Mouse (Mus musculus): ENCODE results near the gene Actl10. TPM values are rescaled to one million over a fixed set of nuclear protein-coding genes. Genes with fewer than 3 reads are reported as not detected.
A peak's percentile ranks its signal among the peaks of the same experiment; 100 is the strongest.

Actl10 gene
- polyA plus RNA-seq, 1 experiment, result 0.11 TPM

DNA sequence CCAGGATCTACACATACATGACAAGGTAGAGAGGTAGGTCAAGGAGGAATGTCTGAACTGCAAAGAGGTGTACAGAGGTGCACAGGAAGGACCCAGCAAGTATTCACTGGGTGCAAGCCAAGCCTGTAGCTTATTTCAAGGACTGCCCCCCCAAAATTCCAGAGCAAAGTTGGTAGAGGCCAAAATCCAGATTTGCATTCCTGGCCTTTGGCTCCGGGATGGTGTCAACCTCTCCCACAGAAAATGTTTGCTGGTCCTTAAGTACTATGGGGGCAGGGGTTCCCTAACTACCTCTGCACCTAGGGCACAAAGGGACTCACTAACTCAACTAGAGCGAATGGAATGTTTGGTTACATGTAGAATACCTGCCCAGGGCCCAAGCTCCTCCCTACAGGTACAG, 16.2 kb downstream of the Actl10 start:
- Histone ChIP-seq H3K27me3 (ENCODE audit: control insufficient read depth, insufficient read depth, low read length) (no peaks in the 10 kb centered on the region), H3K4me3 (ENCODE audit: control insufficient read depth, insufficient read depth, low read length) (no peak overlapping the region)

DNA sequence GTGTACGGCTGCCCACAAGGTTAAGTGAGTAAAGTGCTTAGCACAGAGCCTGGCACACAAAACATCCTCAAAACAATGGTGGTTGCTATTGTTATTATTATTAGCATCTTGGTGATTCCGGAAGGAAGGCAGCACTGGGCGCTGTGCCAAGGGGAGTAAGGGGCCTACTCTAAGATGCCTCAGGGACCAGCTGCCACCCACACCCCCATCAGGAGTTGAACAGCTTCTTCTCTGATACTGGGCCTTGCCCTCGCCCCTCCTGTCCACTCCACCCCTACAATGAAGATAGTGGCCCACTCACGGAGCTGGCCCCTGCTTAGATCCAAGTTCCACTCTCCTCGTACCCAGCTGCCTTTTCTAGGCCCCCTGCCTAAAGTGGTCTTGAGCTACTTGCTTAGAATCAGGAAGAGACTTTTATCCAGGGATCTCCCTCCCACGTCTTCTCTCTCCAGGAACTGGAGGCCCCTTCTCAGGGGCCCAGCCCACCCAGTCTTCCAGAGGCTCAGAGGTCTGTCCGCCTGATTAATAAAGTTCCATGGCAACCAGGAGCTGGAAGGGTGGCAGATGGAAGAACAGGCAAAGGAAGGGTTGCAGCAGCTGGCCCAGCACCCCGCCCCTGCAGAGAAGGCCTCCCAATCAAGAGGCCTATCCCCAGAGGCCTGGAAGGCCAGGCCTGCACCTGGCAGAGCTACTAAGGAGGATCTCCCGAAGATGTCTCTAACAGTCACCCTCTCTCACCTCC, 16.9 kb downstream of the Actl10 start:
- WGBS, result 49% methylated on average over 10 of the region's 10 CpGs
- Histone ChIP-seq H3K4me1 (replicated peaks; ENCODE audit: control insufficient read depth, insufficient read depth, low read length) (peaks cover 24% of the 10 kb centered on the region), H3K36me3 (ENCODE audit: control insufficient read depth, insufficient read depth, low read length) (no peaks in the 10 kb centered on the region), H3K27ac (ENCODE audit: control insufficient read depth, insufficient read depth, low read length) (no peak overlapping the region), H3K4me3 (ENCODE audit: control insufficient read depth, insufficient read depth, low read length) (peak overlapping the region; percentile 52), H3K27me3 (ENCODE audit: control insufficient read depth, insufficient read depth, low read length) (no peaks in the 10 kb centered on the region)
- no peak for DNase-seq
- TF ChIP-seq POLR2A (IDR thresholded peaks at IDR 0.05; ENCODE audit: control insufficient read depth, extremely low read depth, insufficient read depth, low read length, poor library complexity), result no peak
- no peak for TF ChIP-seq CTCF (IDR thresholded peaks at IDR 0.05; ENCODE audit: borderline replicate concordance, control insufficient read depth, extremely low read depth, insufficient read depth, low read length, poor library complexity)

More for the DNA sequence above, 16.2 kb downstream of the Actl10 start:
- H3K4me1 ChIP-seq (replicated peaks; ENCODE audit: control insufficient read depth, insufficient read depth, low read length), result peaks cover 24% of the 10 kb centered on the region
- 97% methylated on average over 2 of the region's 2 CpGs for WGBS
- TF ChIP-seq POLR2A (IDR thresholded peaks at IDR 0.05; ENCODE audit: control insufficient read depth, extremely low read depth, insufficient read depth, low read length, poor library complexity) (no peak), CTCF (IDR thresholded peaks at IDR 0.05; ENCODE audit: borderline replicate concordance, control insufficient read depth, extremely low read depth, insufficient read depth, low read length, poor library complexity) (no peak)
- DNase-seq, result no peak
- H3K36me3 ChIP-seq (ENCODE audit: control insufficient read depth, insufficient read depth, low read length), result no peaks in the 10 kb centered on the region
- H3K27ac ChIP-seq (ENCODE audit: control insufficient read depth, insufficient read depth, low read length), result no peak overlapping the region

DNA sequence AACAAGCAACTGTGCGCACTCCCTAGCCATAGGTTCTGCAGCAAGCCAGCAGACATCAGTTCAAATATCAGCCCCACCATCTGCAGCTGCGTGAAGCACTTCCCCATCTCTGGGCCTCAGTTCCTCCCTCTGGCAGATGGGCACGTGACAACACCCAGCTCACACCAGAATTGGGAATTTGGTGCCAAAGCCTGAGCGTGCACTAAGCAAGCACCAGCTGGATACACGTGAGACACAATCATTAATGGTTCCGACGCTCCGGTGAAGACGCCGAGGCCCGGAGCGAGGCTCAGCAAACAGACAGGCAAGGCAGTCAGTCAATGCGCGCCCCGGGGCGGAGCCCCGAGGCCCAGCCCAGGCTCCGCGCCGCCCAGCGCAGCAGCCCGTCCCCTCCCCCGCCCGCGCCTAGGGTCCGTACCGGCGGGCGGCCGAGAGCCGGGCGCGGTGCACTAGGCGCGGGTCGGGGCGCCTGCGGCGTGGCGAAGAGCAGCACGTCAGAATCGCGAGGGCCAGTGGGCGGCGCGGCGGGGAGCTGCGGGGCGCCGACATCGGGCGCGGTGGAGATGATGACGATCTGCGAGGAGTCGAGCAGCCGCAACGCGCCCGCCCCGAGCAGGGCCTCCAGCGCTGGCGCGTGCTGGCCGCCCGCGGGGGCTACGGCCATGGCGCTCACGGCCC, 17.6 kb downstream of the Actl10 start:
- no peaks in the 10 kb centered on the region for H3K27me3 ChIP-seq (ENCODE audit: control insufficient read depth, insufficient read depth, low read length)
- peak overlapping the region; percentile 52 for H3K4me3 ChIP-seq (ENCODE audit: control insufficient read depth, insufficient read depth, low read length)
- no peaks in the 10 kb centered on the region for H3K36me3 ChIP-seq (ENCODE audit: control insufficient read depth, insufficient read depth, low read length)
- DNase-seq, result peak; percentile 65
- TF ChIP-seq CTCF (IDR thresholded peaks at IDR 0.05; ENCODE audit: borderline replicate concordance, control insufficient read depth, extremely low read depth, insufficient read depth, low read length, poor library complexity) (no peak), POLR2A (IDR thresholded peaks at IDR 0.05; ENCODE audit: control insufficient read depth, extremely low read depth, insufficient read depth, low read length, poor library complexity) (no peak)
- H3K27ac ChIP-seq (ENCODE audit: control insufficient read depth, insufficient read depth, low read length), result no peak overlapping the region
- H3K4me1 ChIP-seq (replicated peaks; ENCODE audit: control insufficient read depth, insufficient read depth, low read length), result peaks cover 25% of the 10 kb centered on the region
- WGBS, result under 1% methylated on average over 66 of the region's 70 CpGs

DNA sequence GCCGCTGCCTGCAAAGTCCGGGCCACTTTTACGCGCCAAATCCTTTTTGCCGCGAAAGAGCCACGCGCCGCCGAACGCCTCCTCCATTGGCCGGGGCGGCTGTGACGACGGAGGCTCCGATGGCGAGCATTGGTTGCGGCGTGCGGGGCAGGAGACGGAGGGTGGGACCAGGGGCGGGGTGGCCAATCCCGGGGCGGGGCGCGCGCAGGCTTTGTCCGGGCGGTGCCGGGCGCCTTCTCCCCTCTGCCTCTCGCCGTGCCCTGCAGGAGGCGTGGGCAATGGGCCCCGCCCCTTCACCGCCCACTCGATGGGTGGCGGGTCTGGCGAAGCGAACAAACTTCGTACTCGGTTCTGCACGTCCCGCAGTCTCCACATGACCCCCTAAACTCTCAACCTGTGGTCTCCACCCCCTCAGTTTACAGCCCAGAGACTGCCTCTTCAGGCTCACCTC, 18.3 kb downstream of the Actl10 start, which contains the start of gene E2f1:
TSS of gene E2f1 (minus strand) at position 57 of the 451 bp plus-strand sequence.
- no peaks in the 10 kb centered on the region for H3K36me3 ChIP-seq (ENCODE audit: control insufficient read depth, insufficient read depth, low read length)
- H3K4me3 ChIP-seq (ENCODE audit: control insufficient read depth, insufficient read depth, low read length), result peak within 1 kb of the TSS; percentile 53
- 0 out of 2 replicates have a peak, but pooled peaks have one; percentile 36 for TF ChIP-seq POLR2A (IDR thresholded peaks at IDR 0.05; ENCODE audit: control insufficient read depth, extremely low read depth, insufficient read depth, low read length, poor library complexity)
- TF ChIP-seq CTCF (IDR thresholded peaks at IDR 0.05; ENCODE audit: borderline replicate concordance, control insufficient read depth, extremely low read depth, insufficient read depth, low read length, poor library complexity), result no peak
- WGBS, result under 1% methylated on average over 44 of the region's 44 CpGs
- peaks cover 28% of the 10 kb centered on the region for H3K4me1 ChIP-seq (replicated peaks; ENCODE audit: control insufficient read depth, insufficient read depth, low read length)
- no peak within 1 kb of the TSS for H3K27ac ChIP-seq (ENCODE audit: control insufficient read depth, insufficient read depth, low read length)
- peak; percentile 93 for DNase-seq
- H3K27me3 ChIP-seq (ENCODE audit: control insufficient read depth, insufficient read depth, low read length), result no peaks in the 10 kb centered on the region

DNA sequence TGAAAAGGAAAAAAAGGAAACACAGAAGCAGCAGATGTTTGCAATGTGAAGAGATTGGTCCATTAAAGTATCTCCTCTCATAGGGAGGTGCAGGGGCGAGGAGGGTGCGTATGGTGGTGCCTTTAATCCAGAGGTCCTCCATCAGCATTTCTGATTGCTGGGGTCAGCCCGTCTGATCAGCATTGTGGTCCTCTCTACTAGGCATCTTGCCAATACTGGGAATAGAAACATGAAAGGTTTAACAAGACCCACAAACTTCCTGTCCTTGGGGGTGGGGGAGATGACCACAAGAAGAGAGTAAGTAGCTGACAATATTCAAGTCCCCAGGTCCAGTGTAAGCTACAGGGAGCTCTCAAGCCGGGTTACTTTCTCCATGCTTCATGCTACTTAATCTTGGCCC, 19.1 kb downstream of the Actl10 start:
- Histone ChIP-seq H3K4me3 (ENCODE audit: control insufficient read depth, insufficient read depth, low read length) (no peak overlapping the region), H3K27me3 (ENCODE audit: control insufficient read depth, insufficient read depth, low read length) (no peaks in the 10 kb centered on the region), H3K36me3 (ENCODE audit: control insufficient read depth, insufficient read depth, low read length) (no peaks in the 10 kb centered on the region), H3K4me1 (replicated peaks; ENCODE audit: control insufficient read depth, insufficient read depth, low read length) (peaks cover 28% of the 10 kb centered on the region), H3K27ac (ENCODE audit: control insufficient read depth, insufficient read depth, low read length) (no peak overlapping the region)
- DNase-seq, result no peak
- 27% methylated on average over 4 of the region's 4 CpGs for WGBS
- no peak for TF ChIP-seq CTCF (IDR thresholded peaks at IDR 0.05; ENCODE audit: borderline replicate concordance, control insufficient read depth, extremely low read depth, insufficient read depth, low read length, poor library complexity)
- TF ChIP-seq POLR2A (IDR thresholded peaks at IDR 0.05; ENCODE audit: control insufficient read depth, extremely low read depth, insufficient read depth, low read length, poor library complexity), result no peak

DNA sequence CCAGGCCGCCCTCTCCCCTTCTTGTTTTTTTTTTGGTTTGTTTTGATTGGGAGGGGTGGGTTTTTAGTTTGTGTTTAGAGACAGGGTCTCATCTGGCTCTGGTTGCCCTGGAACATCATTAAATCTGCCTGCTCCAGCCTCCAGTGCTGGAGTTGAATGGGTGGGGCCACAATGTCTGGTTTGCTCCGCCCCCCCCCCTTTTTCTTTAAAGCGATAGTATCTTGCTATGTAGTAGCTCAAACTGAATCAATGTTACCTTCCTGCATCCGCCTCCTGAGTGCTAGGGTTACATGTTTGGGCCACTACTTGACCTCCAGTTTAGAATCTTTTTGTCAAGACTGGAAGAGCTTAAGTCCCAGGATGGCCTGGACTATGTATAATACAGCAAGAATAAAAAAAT, 19.7 kb downstream of the Actl10 start:
- DNase-seq, result no peak
- no peak overlapping the region for H3K4me3 ChIP-seq (ENCODE audit: control insufficient read depth, insufficient read depth, low read length)
- H3K36me3 ChIP-seq (ENCODE audit: control insufficient read depth, insufficient read depth, low read length), result no peaks in the 10 kb centered on the region
- TF ChIP-seq POLR2A (IDR thresholded peaks at IDR 0.05; ENCODE audit: control insufficient read depth, extremely low read depth, insufficient read depth, low read length, poor library complexity) (no peak), CTCF (IDR thresholded peaks at IDR 0.05; ENCODE audit: borderline replicate concordance, control insufficient read depth, extremely low read depth, insufficient read depth, low read length, poor library complexity) (no peak)
- no peak overlapping the region for H3K27ac ChIP-seq (ENCODE audit: control insufficient read depth, insufficient read depth, low read length)
- no peaks in the 10 kb centered on the region for H3K27me3 ChIP-seq (ENCODE audit: control insufficient read depth, insufficient read depth, low read length)
- H3K4me1 ChIP-seq (replicated peaks; ENCODE audit: control insufficient read depth, insufficient read depth, low read length), result peaks cover 30% of the 10 kb centered on the region
- 87% methylated on average over 4 of the region's 4 CpGs for WGBS
